Mouse (Mus musculus) MEL (cell line): Measurements from ENCODE around the gene Gapt. TPM values are rescaled to one million over a fixed set of nuclear protein-coding genes. Genes with fewer than 3 reads are reported as not detected.

Experiments used
- DNase-seq: peaks from one replicate; pipeline ENCODE4 v3.0.0; 2011; ENCODE audit warnings: low read depth, low spot score
- H3K27ac ChIP-seq: 2 replicates; pipeline ENCODE4 v1.5.1; 2012; ENCODE audit warnings: low read depth, mild to moderate bottlenecking, control low read depth, low read length, moderate library complexity; ENCODE audit not compliant: control insufficient read depth
- H3K27me3 ChIP-seq, 2 experiments: fragments of 150-350 bp in 1 of 2; sonication (generic) in 1 of 2; 2 replicates each; pipeline ENCODE4 v1.6.1; 2012; ENCODE audit warnings: low read length in 2 of 2, mild to moderate bottlenecking in 2 of 2, improper control_type of control experiment in 1 of 2, moderate library complexity in 1 of 2; ENCODE audit not compliant: insufficient read depth in 2 of 2, control insufficient read depth in 1 of 2
- H3K36me3 ChIP-seq, 2 experiments: 2 replicates each; pipeline ENCODE4 v1.6.1; 2012 to 2014; ENCODE audit warnings: low read length in 2 of 2, improper control_type of control experiment in 1 of 2, inconsistent platforms in 1 of 2, mild to moderate bottlenecking in 1 of 2; ENCODE audit not compliant: insufficient read depth in 2 of 2, control insufficient read depth in 1 of 2
- H3K4me1 ChIP-seq, 2 experiments: fragments of 150-350 bp in 1 of 2; sonication (generic) in 1 of 2; 2 replicates each; pipeline ENCODE4 v1.6.1; 2012; ENCODE audit warnings: low read length in 2 of 2, improper control_type of control experiment in 1 of 2, mild to moderate bottlenecking in 1 of 2; ENCODE audit not compliant: insufficient read depth in 2 of 2, control insufficient read depth in 1 of 2
- H3K4me3 ChIP-seq, 2 experiments: fragments of 150-350 bp in 1 of 2; sonication (generic) in 1 of 2; 2 replicates each; pipeline ENCODE4 v1.5.1; 2012; ENCODE audit warnings: low read depth in 2 of 2, low read length in 2 of 2, mild to moderate bottlenecking in 2 of 2, moderate library complexity in 2 of 2, control low read depth in 1 of 2, improper control_type of control experiment in 1 of 2; ENCODE audit not compliant: control insufficient read depth in 1 of 2, insufficient read depth in 1 of 2
- H3K79me2 ChIP-seq: 2 replicates; pipeline ENCODE4 v1.6.1; 2012; ENCODE audit warnings: mild to moderate bottlenecking, low read length, moderate library complexity; ENCODE audit not compliant: control insufficient read depth, poor library complexity, insufficient read depth
- H3K9ac ChIP-seq: 2 replicates; pipeline ENCODE4 v1.6.1; 2012; ENCODE audit warnings: low read depth, mild to moderate bottlenecking, control low read depth, low read length, moderate library complexity; ENCODE audit not compliant: control insufficient read depth, poor library complexity, severe bottlenecking
- H3K9me3 ChIP-seq: fragments of 150-350 bp; sonication (generic); replicated peaks from 2 replicates; pipeline ENCODE4 v1.6.1; 2012; ENCODE audit warnings: mild to moderate bottlenecking, low read length, improper control_type of control experiment, moderate library complexity; ENCODE audit not compliant: insufficient read depth
- BHLHE40 ChIP-seq: IDR thresholded peaks from 2 replicates; pipeline ENCODE4 v1.6.1; 2012; ENCODE audit warnings: low read depth, mild to moderate bottlenecking, inconsistent platforms, low read length, improper control_type of control experiment, borderline replicate concordance
- CHD1 ChIP-seq: IDR thresholded peaks from 2 replicates; pipeline ENCODE4 v1.6.1; 2012; ENCODE audit warnings: low read depth, mild to moderate bottlenecking, inconsistent platforms, low read length, improper control_type of control experiment
- CTCF ChIP-seq, 3 experiments: IDR thresholded peaks in 2 of 3; conservative IDR thresholded peaks in 1 of 3; 2 replicates each; pipeline ENCODE4 v1.5.1; 2011 to 2012; ENCODE audit warnings: low read length in 3 of 3, low read depth in 2 of 3, mild to moderate bottlenecking in 2 of 3, improper control_type of control experiment in 1 of 3, inconsistent platforms in 1 of 3, mixed read lengths in 1 of 3, moderate library complexity in 1 of 3; ENCODE audit not compliant: control insufficient read depth in 1 of 3, insufficient read depth in 1 of 3, poor library complexity in 1 of 3, severe bottlenecking in 1 of 3
- ELF1 ChIP-seq: IDR thresholded peaks from 2 replicates; pipeline ENCODE4 v1.6.1; 2014; ENCODE audit warnings: low read depth, mild to moderate bottlenecking, inconsistent platforms, low read length, improper control_type of control experiment, moderate library complexity
- EP300 ChIP-seq, 2 experiments: IDR thresholded peaks; 2 replicates each; pipeline ENCODE4 v1.6.1; 2011; ENCODE audit warnings: improper control_type of control experiment in 2 of 2, low read length in 2 of 2, low read depth in 1 of 2, mild to moderate bottlenecking in 1 of 2
- ETS1 ChIP-seq: IDR thresholded peaks from 2 replicates; pipeline ENCODE4 v1.6.1; 2012; ENCODE audit warnings: low read depth, mild to moderate bottlenecking, inconsistent platforms, low read length, improper control_type of control experiment, moderate library complexity
- MAZ ChIP-seq: IDR thresholded peaks from 2 replicates; pipeline ENCODE4 v1.6.1; 2012; ENCODE audit warnings: low read depth, mild to moderate bottlenecking, inconsistent platforms, low read length, improper control_type of control experiment
- MYC ChIP-seq: IDR thresholded peaks from 2 replicates; pipeline ENCODE4 v1.6.1; 2011; ENCODE audit warnings: low read depth, mild to moderate bottlenecking, low read length, improper control_type of control experiment, moderate library complexity
- RAD21 ChIP-seq: IDR thresholded peaks from 2 replicates; pipeline ENCODE4 v1.6.1; 2011; ENCODE audit warnings: mild to moderate bottlenecking, low read depth, low read length, improper control_type of control experiment
- SIN3A ChIP-seq: IDR thresholded peaks from 2 replicates; pipeline ENCODE4 v1.6.1; 2012; ENCODE audit warnings: low read length, improper control_type of control experiment, inconsistent platforms
- SMC3 ChIP-seq: IDR thresholded peaks from 2 replicates; pipeline ENCODE4 v1.6.1; 2011; ENCODE audit warnings: low read depth, low read length, improper control_type of control experiment
- TBP ChIP-seq: IDR thresholded peaks from 2 replicates; pipeline ENCODE4 v1.8.0; 2011; ENCODE audit warnings: low read depth, low read length, improper control_type of control experiment
- TCF12 ChIP-seq: IDR thresholded peaks from 2 replicates; pipeline ENCODE4 v1.6.1; 2014; ENCODE audit warnings: low read depth, mild to moderate bottlenecking, inconsistent platforms, low read length, improper control_type of control experiment, moderate library complexity
- UBTF ChIP-seq: IDR thresholded peaks from 2 replicates; pipeline ENCODE4 v1.6.1; 2012; ENCODE audit warnings: low read depth, mild to moderate bottlenecking, inconsistent platforms, low read length, improper control_type of control experiment, moderate library complexity, borderline replicate concordance; ENCODE audit not compliant: insufficient read depth
- USF1 ChIP-seq: IDR thresholded peaks from 2 replicates; pipeline ENCODE4 v1.6.1; 2014; ENCODE audit warnings: low read depth, mild to moderate bottlenecking, inconsistent platforms, low read length, improper control_type of control experiment, moderate library complexity
- USF2 ChIP-seq, 2 experiments: IDR thresholded peaks; 2 replicates each; pipeline ENCODE4 v1.6.1; 2011 to 2012; ENCODE audit warnings: improper control_type of control experiment in 2 of 2, low read length in 2 of 2, borderline replicate concordance in 1 of 2, inconsistent platforms in 1 of 2, low read depth in 1 of 2, mild to moderate bottlenecking in 1 of 2; ENCODE audit not compliant: insufficient read depth in 1 of 2
- polyA plus RNA-seq, 2 experiments: library from polyadenylated mRNA; stranded (reverse) in 1 of 2; unstranded in 1 of 2; fragments of >175 nt in 1 of 2; fragments of >200 nt in 1 of 2; gene quantifications; 2 replicates each; pipeline versions ENCODE4 v1.2.1 to v1.2.4; 2012; ENCODE audit warnings: low replicate concordance in 2 of 2, low read depth in 1 of 2; ENCODE audit not compliant: insufficient read length in 2 of 2, insufficient read depth in 1 of 2, missing spikeins in 1 of 2
- total RNA-seq: library from RNA; depleted of rRNA; stranded (reverse); fragments of 300-350 nt; gene quantifications from 2 replicates; pipeline ENCODE4 v1.2.3, GENCODE M21; 2012

Gene Gapt
- total and polyA plus RNA-seq, 3 experiments = 0.07 to 0.12 TPM; not detected in 1

- H3K36me3 ChIP-seq = peaks cover 0 to 2% of the 10 kb centered on the region in 2 experiments; a peak in 2 of 4 replicates
- no peak overlapping the region for H3K9ac ChIP-seq
- no peaks in the 10 kb centered on the region for H3K27me3 ChIP-seq
- no peak for DNase-seq
- peaks cover 3 to 10% of the 10 kb centered on the region in 2 experiments for H3K4me1 ChIP-seq
- no peak for TF ChIP-seq TCF12
- TF ChIP-seq ETS1 = no peak
- no peak for TF ChIP-seq USF1
- TF ChIP-seq USF2 (IDR thresholded peaks at IDR 0.05; ENCODE audit: borderline replicate concordance in 1 of 2, insufficient read depth in 1 of 2, low read depth in 1 of 2, low read length in 2 of 2) = no peak
- TF ChIP-seq SMC3 = no peak
- no peak for TF ChIP-seq CHD1
- TF ChIP-seq UBTF = no peak
- no peak for TF ChIP-seq CTCF (IDR thresholded peaks at IDR 0.05 in 2 of 3, conservative IDR thresholded peaks at IDR 0.05 in 1 of 3; ENCODE audit: control insufficient read depth in 1 of 3, insufficient read depth in 1 of 3, low read depth in 2 of 3, low read length in 3 of 3, poor library complexity in 1 of 3, severe bottlenecking in 1 of 3)
- TF ChIP-seq ELF1 = no peak
- no peak for TF ChIP-seq TBP
- no peak for TF ChIP-seq RAD21
- no peak for TF ChIP-seq SIN3A
- TF ChIP-seq EP300 (IDR thresholded peaks at IDR 0.05; ENCODE audit: low read depth in 1 of 2, low read length in 2 of 2) = no peak
- TF ChIP-seq MYC = no peak
- no peak for TF ChIP-seq MAZ
- TF ChIP-seq, all 39 proteins: peak for 0
- Histone ChIP-seq H3K4me3 (no peak overlapping the region), H3K9me3 (no peaks in the 10 kb centered on the region), H3K79me2 (no peaks in the 10 kb centered on the region), H3K27ac (no peak overlapping the region)
Measured at GRCm38 (mm10) chr13:110363722-110364121, 6.7 kb upstream of the Gapt start.

- Histone ChIP-seq H3K79me2 (no peaks in the 10 kb centered on the region), H3K9ac (no peak overlapping the region), H3K27me3 (no peaks in the 10 kb centered on the region), H3K4me3 (no peak overlapping the region), H3K27ac (no peak overlapping the region), H3K9me3 (no peaks in the 10 kb centered on the region), H3K36me3 (no peaks in the 10 kb centered on the region), H3K4me1 (peaks cover 4 to 5% of the 10 kb centered on the region in 2 experiments; a peak in 3 of 4 replicates)
- peak; percentile 49; the same call in 1 of the 2 replicates for TF ChIP-seq BHLHE40
- TF ChIP-seq USF2 (IDR thresholded peaks at IDR 0.05; ENCODE audit: borderline replicate concordance in 1 of 2, insufficient read depth in 1 of 2, low read depth in 1 of 2, low read length in 2 of 2) = no peak
- DNase-seq = no peak
Measured at GRCm38 (mm10) chr13:110351051-110351450, 5.9 kb downstream of the Gapt start.
